Mouse (Mus musculus): ENCODE measurements around the gene Lsg1.

The Lsg1 gene

DNA sequence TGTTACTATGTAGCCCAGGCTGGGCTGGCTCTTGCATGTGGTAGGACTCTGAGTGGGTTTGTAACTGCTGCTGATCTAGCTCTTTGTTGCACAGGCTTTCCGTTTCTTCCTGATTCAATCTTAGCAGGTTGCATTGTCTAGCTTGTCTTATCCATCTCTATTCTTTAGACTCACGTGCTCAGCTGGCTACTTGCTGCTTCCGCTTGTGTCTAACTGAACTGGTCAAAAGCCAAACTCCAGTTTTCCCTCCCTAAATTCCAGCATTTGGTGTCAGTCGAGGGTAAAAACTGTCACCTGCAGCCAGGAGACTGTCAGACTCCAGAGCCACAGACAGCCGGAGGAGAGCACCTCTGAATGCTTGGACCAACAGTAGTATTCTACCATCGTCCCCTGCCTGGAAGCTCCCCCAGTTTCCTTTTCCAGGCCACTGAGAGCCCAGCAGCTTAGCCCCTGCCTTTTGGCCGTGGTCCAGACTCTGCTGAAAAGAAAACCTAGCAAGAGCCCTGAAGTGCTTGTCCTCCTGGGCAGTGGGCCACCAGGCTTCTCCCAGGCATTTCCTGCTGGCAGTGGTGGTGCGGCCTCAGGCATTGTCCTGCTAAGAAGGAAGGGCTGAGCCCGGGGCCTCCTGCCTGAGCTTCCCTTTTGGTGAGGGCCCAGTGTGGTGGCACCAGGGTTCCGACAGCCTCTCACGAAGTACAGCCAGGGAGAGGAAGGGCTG, 34.6 kb downstream of the Lsg1 start:
- peak; percentile 61 to 73 for DNase-seq (ENCODE audit: low spot score in 2 of 2)

DNA sequence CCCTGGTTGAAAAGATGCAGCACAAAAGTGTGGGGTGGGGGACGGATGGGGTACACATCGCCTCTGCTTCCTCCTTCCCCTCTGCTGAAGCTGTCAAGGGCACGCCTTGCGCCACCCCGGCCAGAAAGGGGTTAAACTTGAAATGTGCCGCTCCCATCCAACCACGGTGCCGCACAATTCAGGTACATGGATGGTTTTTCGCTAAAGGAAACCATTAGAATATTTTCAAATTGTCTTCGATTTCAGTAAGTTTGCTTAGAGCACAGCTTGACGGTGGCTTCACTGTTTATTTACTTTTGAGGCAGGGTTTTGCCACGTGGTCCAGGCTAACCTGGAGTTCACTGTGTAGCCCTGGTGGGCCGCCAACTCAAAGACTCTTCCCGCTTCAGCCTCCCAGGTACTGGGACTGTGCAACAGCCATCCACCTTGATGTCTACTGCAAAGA, 36.6 kb downstream of the Lsg1 start, which contains the start of gene Tmem44:
Tmem44 (minus strand) TSS at position 95 of the 445 bp plus-strand sequence.
- DNase-seq (ENCODE audit: low spot score in 2 of 2): no peak

DNA sequence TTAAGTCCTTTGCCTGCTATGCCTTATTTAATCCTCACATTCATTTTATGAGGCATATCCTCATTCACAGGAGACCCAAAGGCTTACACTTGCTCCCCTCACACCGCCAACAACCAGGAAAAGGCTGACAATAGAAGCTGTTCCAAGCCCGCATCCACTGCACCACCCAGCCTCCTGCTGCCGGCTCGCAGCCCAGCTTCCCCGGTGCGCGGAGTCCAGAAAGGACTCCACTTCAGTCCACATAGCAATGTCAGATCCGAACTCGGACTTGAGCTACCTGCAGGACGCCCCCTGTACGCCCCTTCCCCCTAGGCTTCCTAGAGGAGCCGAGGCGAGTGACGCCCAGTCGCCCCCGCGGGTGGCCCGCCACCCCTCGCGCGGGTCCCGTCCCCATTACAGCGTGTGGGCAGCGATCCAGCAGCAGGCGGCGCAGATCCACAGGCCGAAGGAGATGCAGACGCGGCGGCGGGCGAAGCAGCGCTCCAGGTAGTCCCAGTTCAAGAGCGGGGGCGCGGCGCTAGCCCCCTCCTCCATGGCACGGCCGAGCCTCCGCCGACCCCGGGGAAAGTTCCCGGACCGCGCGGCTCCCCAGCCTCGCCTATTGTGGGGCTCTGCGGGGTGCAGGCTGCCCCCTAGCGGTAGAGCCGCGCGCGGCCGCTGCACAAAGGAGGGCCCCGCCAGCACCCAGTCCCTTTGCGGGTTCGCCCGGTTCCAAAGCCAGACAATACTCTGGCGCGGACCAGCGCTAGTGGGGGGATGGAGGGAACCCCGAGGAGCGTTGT, 37.2 kb downstream of the Lsg1 start:
- DNase-seq (ENCODE audit: low spot score in 2 of 2): peak; percentile 76 to 88

DNA sequence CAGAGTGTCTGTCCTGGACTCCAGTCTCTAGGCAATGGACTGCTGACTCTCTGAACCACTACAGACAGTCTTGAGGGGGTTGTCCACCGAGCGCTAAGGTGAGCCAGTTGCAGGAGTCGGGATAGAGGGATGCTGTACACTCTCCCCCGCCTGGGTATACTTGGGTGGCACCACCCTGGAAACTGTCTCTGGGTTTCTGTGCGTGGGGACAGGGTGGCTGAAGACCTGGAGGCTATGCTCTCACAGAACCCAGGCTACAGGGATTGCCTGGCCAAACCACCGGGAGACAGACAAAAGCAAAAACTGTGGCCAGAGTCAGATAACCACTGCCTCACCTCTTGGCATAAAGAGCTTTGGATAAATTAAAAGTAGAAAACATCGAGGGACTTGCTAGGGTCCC, 37.9 kb downstream of the Lsg1 start:
- DNase-seq (ENCODE audit: low spot score in 2 of 2): no peak

- peak; percentile 59 to 67 for DNase-seq (ENCODE audit: low spot score in 2 of 2)
These were observed 39.1 kb downstream of the Lsg1 start for GRCm38 (mm10) chr16:30548291-30548690.

DNA sequence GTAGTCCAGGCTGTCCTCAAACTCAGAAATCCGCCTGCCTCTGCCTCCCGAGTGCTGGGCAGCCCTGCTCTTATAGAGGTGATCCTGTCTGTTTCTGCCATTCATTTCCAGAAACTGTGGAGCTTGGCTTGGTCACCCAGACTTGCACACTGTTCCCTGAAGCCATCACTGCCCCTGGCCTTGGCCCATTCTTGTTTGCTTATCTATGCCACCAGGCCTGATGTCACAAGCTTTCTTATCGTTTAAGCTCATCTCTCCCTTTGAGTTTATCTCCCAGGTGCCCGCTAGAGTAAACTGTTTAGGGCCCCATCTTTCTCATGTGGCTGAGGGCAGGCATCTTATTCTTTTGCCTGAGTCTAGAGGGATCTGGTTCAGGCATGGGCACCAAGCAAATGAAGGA, 42.7 kb downstream of the Lsg1 start:
- DNase-seq (ENCODE audit: low spot score in 2 of 2): no peak

DNA sequence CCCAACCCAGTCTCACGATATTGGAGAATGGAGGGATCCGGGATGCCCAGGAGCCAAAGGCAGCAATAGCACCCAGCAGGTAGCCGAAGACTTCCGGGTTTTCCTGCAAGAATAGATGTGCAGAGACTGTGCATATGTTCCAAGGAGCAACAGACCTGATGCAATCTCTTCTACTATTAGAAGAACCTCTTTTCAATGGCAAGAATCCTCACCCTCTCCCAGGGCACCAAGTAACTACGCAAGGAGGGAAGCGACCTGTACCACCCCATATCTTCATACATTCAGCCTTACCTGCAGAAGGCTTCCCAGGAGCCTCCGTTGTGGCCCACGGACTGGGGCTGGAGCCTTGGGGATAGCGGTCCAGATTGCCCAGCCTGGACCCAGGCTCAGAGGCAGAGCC, 44.0 kb downstream of the Lsg1 start:
- DNase-seq (ENCODE audit: low spot score in 2 of 2): no peak

- DNase-seq (ENCODE audit: low spot score in 2 of 2): no peak
These were observed 44.6 kb downstream of the Lsg1 start for GRCm38 (mm10) chr16:30542826-30543225.

- no peak for DNase-seq (ENCODE audit: low spot score in 2 of 2)
These were observed 47.0 kb downstream of the Lsg1 start for GRCm38 (mm10) chr16:30540107-30541001.

DNA sequence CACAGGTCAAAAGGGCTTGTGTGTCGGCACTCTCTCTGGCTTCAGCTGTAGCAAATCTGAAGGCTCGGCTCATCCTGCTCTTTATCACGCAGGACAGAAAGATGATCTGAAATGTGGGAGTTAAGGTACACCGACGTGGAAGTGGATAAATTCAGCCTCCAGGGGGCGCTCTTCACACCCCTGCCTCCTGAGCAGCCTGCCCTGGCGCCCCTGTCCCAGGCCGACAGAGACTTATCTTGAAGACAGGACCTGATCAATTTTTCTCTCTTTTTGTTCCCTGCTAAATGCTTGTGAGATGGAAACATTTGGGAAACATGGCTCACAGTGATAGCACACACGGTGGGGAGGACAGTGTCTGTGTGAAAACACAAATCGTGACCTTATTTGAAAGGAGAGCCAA, 48.0 kb downstream of the Lsg1 start:
- DNase-seq (ENCODE audit: low spot score in 2 of 2): no peak

- no peak for DNase-seq (ENCODE audit: low spot score in 2 of 2)
These were observed 52.3 kb downstream of the Lsg1 start for GRCm38 (mm10) chr16:30535075-30535474.

- DNase-seq (ENCODE audit: low spot score in 2 of 2): no peak
These were observed 53.8 kb downstream of the Lsg1 start for GRCm38 (mm10) chr16:30533592-30533991.

DNA sequence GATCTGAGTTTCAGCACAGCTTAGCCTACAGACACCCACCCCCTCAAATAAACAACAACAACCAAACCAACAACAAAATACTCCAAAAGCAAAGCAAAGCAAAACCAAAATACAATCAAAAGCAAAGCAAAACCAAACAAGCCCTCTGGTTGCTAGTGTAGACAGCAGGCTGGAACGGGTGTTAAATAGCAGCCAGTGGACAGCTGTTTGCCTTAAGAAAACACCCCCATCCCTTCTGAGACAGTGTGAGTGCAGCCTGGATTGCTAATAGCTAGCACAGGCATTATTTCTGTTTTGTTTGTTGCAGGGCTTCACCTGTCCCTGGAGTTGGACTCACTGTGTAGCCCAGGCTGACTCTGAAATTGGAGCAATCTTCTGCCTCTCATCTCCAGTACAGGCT, 54.5 kb downstream of the Lsg1 start:
- DNase-seq (ENCODE audit: low spot score in 2 of 2): no peak

- DNase-seq (ENCODE audit: low spot score in 2 of 2): peak in 1 of 2 experiments; percentile 53
These were observed 55.5 kb downstream of the Lsg1 start for GRCm38 (mm10) chr16:30531761-30532406.

GRCm38 (mm10) chr16:30530815-30531214, 56.6 kb downstream of the Lsg1 start:
- no peak for DNase-seq (ENCODE audit: low spot score in 2 of 2)

- no peak for DNase-seq (ENCODE audit: low spot score in 2 of 2)
These were observed 59.0 kb downstream of the Lsg1 start for GRCm38 (mm10) chr16:30528386-30528785.

GRCm38 (mm10) chr16:30527889-30528288, 59.5 kb downstream of the Lsg1 start:
- no peak for DNase-seq (ENCODE audit: low spot score in 2 of 2)

DNA sequence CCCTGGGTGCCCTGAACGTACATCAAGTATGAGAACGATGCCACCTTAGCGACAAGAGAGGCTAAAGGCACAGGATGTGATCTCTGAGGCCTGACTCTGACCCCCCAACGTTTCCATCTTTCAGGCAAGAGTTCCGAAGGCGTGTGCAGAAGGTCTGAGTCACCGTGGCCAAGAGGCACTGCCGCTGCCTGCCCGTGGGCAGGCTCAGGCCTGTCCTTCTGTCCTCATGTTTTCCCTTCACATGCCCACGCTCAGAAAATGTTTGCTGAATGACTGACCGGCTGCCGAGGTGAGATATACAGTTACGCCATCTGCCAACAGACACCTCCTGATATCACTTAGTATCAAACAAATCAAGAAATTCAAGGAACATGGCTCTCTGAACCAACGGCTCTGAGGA, 61.6 kb downstream of the Lsg1 start:
- peak in 1 of 2 experiments; percentile 44 for DNase-seq (ENCODE audit: low spot score in 2 of 2)

DNA sequence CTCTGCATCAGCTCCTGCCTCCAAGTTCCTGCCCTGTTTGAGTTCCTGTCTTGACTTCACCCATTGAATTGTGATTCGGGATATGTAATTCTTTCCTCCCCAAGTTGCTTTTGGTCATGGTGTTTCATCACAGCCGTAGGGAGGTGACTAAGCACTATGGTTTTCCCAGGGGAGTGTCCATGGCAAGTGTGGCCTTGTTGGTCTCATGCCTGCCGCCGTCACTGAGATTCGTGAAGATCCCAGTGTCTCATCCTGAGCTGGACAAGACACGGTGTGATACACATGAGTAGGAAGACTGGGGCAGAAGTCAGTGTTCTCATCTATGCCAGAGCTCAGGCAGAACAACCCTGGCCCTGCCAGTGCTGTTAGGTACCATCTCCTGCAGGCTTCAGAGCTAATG, 62.9 kb downstream of the Lsg1 start:
- DNase-seq (ENCODE audit: low spot score in 2 of 2): no peak

DNA sequence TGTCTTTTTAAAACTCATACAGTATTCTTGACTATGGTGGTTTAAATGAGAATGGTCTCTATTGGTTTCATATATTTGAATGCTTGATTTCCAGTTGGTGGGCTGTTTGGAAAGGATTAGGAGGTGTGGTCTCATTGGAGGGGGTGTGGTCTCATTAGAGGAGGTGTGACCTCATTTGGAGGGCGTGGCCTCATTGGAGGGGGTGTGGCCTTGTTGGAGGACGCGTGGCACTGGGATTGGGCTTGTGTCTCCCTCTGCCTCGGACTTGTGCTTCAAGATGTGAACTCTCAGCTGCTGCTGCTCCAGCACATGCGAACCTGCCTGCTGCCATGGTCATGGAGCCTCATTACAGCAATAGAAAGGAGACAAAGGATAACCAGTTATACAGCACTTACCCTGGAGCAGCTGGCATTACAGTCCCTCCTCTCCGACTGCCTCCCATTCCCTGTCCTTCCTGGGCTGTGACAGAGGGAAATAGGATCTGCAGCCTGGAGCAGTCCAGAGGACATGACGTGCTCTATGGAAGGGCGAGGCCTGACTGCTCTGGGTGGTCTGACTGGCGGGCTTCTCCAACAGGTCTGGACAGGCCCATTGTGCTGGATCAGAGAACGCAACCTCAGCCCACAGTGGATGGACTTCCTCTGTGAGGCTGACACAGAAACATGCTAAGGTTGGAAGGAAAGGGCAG, 65.0 kb downstream of the Lsg1 start:
- DNase-seq (ENCODE audit: low spot score in 2 of 2): no peak

DNA sequence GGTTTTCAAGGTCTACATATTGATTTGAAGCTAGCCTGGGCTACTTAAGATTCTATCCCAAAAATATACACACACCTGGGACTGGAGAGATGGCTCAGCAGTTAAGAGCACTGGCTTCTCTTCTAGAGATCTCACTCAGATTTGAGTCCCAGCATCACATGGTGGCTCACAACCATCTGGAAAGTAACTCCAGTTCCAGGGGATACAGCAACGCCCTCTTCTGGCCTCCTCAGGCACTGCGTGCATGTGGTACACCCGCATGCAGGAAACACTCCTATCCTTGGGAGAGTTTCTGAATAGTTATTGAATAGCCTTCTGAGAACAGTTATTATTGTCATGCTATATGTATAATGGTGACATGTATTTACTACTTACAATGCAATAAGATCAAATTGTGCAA, 66.2 kb downstream of the Lsg1 start:
- no peak for DNase-seq (ENCODE audit: low spot score in 2 of 2)

Measured in right cerebral cortex, adult 2 months (tissue).